ENCODE assay signal across 9 mouse cellular contexts in the genomic region with DNA sequence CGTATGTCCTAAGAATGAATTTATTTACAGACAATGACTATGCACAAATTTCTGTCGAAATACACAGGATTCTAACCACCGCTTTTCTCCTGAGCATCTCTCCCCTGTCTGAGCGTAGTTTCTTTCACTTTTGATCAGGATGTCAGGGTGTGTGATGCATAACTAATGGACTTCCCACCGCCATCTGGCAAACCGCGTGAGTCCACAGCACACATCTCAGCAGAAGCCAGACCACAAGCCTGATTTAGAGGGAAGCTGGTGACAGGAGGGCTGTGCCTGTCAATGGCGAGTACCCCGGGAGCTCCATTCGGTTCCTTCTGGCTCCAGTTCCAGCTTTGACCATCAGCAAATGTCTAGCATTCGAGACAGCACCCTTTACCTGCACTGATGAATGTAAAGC. TPM values are rescaled to one million over a fixed set of nuclear protein-coding genes. Genes with fewer than 3 reads are reported as not detected.
A peak's percentile ranks its signal among the peaks of the same experiment; 100 is the strongest.
DNase-seq lines count a peak whose midpoint lies in the region; TF ChIP-seq lines count a peak whose summit lies in the region.
"Had no signal": no experiment of that assay in that cellular context is flagged by ENCODE, and none has a peak within 500 bp of the region (broad histone marks: within the 10 kb centered on the region; RNA-seq: fewer than 3 reads in every experiment).

No protein-coding gene starts in this region.

- peak overlapping the region; percentile 45 for H3K27ac ChIP-seq in spleen, adult 2 months (ENCODE audit: insufficient read depth, low read length)
- H3K27ac ChIP-seq: limb, embryonic 10.5 days had no signal

- no peaks in the 10 kb centered on the region for H3K27me3 ChIP-seq in spleen, adult 2 months (ENCODE audit: control insufficient read depth, insufficient read depth, low read length)

- no peaks in the 10 kb centered on the region for H3K36me3 ChIP-seq in spleen, adult 2 months (ENCODE audit: control insufficient read depth, insufficient read depth, low read length)
- H3K36me3 ChIP-seq: limb, embryonic 10.5 days had no signal

- peak; percentile 21 for DNase-seq in embryo, embryonic 10 days (ENCODE audit: low spot score)
- DNase-seq in embryo, embryonic 9.5 days (ENCODE audit: extremely low spot score), result no peak
- peak; percentile 30 to 39 for DNase-seq in right cerebral cortex, postnatal 10 days (ENCODE audit: low spot score in 2 of 2)
- no peak for DNase-seq in right cerebral cortex, adult 18-20 months
- peak; percentile 18 for DNase-seq in embryo, embryonic 11 days
- peak; percentile 66 to 80 for DNase-seq in spleen, adult 2 months (ENCODE audit: low read depth in 1 of 2, low spot score in 2 of 2)
- DNase-seq in ovary, postnatal 36 days (ENCODE audit: low spot score), result no peak
- DNase-seq in gastrocnemius, adult 8-10 months (ENCODE audit: low spot score in 2 of 2), result no peak

- H3K4me1 ChIP-seq in spleen, adult 2 months (ENCODE audit: control insufficient read depth, insufficient read depth, insufficient read length), result peaks cover 4% of the 10 kb centered on the region; the same call in 1 of the 2 replicates
- H3K4me1 ChIP-seq: limb, embryonic 10.5 days had no signal

- peak overlapping the region; percentile 47; the same call in 1 of the 2 replicates for H3K4me3 ChIP-seq in spleen, adult 2 months (ENCODE audit: extremely low read depth, insufficient read depth, insufficient read length)
- H3K4me3 ChIP-seq: limb, embryonic 10.5 days had no signal

- 7% methylated on average over 11 of the region's 11 CpGs for WGBS in spleen, adult 2 months

- no peak; the same call in 1 of the 2 replicates for TF ChIP-seq POLR2A in spleen, adult 2 months (IDR thresholded peaks at IDR 0.05; ENCODE audit: low read depth, low read length)

- TF ChIP-seq CTCF in spleen, adult 2 months (IDR thresholded peaks at IDR 0.05; ENCODE audit: extremely low read depth, insufficient read depth, insufficient read length, insufficient replicate concordance), result no peak

RNA-seq across cellular contexts. Expression of a gene that starts 17.3 kb away (rescaled TPM):
- 2.1 and 2.2 TPM in 2 replicates for polyA plus RNA-seq in spleen, adult 2 months (2012; rRNA removed)
- 10 to 100 TPM; 11.1 to 16.3 (median 12.9) TPM for total RNA-seq in gastrocnemius, adult 8-10 months (2022)

Comparison
In these comparisons a context has a peak if more than half of its experiments do, and no peak if none do; other contexts are left out.
1. DNase-seq: peak in embryo, embryonic 10 days (single experiment), right cerebral cortex, postnatal 10 days (2 of 2), embryo, embryonic 11 days (single experiment) and spleen, adult 2 months (2 of 2); none in embryo, embryonic 9.5 days (single experiment), right cerebral cortex, adult 18-20 months (single experiment), ovary, postnatal 36 days (single experiment) and gastrocnemius, adult 8-10 months (0 of 2).